Mouse (Mus musculus) gastrocnemius, postnatal 25 days (tissue): ENCODE results near the gene Daam1. TPM values are rescaled to one million over a fixed set of nuclear protein-coding genes. Genes with fewer than 3 reads are reported as not detected.
A peak's percentile ranks its signal among the peaks of the same experiment; 100 is the strongest.

Source experiments
- DNase-seq: peaks from one replicate; pipeline ENCODE4 v3.0.0; 2022
- long read RNA-seq, 2 experiments: library from polyadenylated mRNA; stranded (forward); transcript quantifications; one replicate each; pipeline ENCODE4 v2.0.0; 2021
- total RNA-seq, 2 experiments: library from RNA; stranded (reverse); gene quantifications; 1 replicate in 1 of 2; 2 replicates in 1 of 2; pipeline ENCODE4 v1.2.3; 2021

The Daam1 gene
- 10 to 100 TPM; 10.4 to 13.8 TPM for total RNA-seq
- long read RNA-seq, experiment 1, partial matches to known transcripts: 1 of 1 reads
- long read RNA-seq, experiment 1, other reads (novel, unspliced or antisense): 0 of 1 reads
- long read RNA-seq, experiment 2, partial matches to known transcripts: 0 of 1 reads
- long read RNA-seq, experiment 2, other reads (novel, unspliced or antisense): 1 of 1 reads

GRCm38 (mm10) chr12:71830607-71831257, at the start of gene Daam1:
Daam1 (plus strand) TSS chr12:71831078.
- DNase-seq: peak; percentile 94

DNA sequence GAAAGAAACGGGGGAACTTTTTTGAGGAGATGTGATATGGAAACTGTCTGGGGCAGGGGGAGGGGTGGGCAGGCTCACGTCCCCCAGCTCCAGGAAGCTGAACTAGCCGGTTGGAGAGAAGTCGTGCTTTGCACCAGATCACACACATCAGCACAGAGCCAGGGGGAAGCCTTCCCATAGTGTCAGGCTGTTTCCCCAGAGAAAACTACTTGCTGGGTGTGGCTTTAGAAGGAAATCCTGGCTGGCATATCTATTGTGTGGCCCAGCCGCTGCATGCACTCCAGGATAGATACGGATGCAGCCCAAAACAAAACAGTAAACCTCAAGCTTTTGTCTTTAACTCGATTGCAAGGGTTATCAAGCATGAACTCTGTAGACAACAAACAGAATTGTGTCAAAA, 49.7 kb upstream of the Daam1 start:
- no peak for DNase-seq

DNA sequence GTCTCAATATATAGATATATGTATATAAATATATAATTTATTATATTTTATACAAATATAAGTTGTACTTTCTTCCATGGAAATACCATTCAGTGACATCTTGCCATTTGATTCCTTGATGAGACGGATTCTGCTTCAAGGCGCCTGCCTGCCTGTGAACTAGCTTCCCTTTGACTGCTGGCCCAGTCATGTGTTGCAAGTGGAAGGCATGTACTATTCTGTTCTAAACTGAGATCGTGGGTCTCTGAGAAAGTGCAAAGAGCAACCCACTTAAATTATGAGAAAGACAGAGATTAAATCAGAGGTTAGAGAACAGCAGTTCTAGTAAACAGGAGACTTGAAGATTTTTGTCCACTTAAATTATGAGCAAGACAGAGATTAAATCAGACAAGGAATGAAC, 46.9 kb upstream of the Daam1 start:
- DNase-seq: no peak

- no peak for DNase-seq
Measured at GRCm38 (mm10) chr12:71784666-71785255, 46.1 kb upstream of the Daam1 start.

GRCm38 (mm10) chr12:71786521-71786920, 44.4 kb upstream of the Daam1 start:
- DNase-seq: no peak

DNA sequence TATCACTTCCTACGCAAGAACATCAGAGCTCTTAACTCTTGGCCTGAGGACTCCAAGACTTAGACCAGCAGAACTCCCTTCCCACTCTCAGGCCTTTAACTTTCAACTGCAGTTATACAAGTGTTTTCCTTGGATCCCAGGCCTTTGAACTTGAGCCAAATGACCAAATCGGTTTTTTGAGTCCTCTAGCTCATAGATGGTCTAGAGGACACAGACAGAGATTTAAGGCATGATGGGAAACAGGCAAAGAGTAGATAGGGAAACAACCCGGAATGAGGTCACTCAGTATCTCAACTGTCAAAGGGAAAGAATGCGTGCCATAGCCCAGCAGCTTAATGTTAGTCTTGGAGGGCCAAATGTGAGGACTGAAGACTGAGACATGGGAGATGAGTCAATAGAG, 42.1 kb upstream of the Daam1 start:
- DNase-seq: no peak

- no peak for DNase-seq
Measured at GRCm38 (mm10) chr12:71790581-71790980, 40.3 kb upstream of the Daam1 start.

DNA sequence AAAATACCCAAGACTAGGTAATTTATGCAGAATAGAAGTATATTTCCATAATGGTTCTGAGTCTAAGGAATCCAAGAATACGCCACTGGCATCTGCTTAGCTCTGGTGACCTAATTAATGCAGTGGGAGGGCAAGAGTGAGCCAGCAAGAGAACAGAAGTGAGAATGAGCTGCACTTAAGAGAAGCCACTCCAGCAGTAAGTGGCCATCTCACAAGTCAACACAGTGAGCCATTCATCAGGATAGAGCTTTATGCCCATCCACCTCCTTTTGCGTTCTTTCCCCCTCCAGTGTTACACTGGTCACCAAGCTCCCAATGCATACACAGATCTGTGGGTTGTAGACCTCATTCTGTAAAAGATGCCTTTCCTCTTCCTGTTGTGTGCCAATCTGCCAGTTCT, 37.8 kb upstream of the Daam1 start:
- no peak for DNase-seq

GRCm38 (mm10) chr12:71795626-71796025, 35.3 kb upstream of the Daam1 start:
- DNase-seq: no peak

DNA sequence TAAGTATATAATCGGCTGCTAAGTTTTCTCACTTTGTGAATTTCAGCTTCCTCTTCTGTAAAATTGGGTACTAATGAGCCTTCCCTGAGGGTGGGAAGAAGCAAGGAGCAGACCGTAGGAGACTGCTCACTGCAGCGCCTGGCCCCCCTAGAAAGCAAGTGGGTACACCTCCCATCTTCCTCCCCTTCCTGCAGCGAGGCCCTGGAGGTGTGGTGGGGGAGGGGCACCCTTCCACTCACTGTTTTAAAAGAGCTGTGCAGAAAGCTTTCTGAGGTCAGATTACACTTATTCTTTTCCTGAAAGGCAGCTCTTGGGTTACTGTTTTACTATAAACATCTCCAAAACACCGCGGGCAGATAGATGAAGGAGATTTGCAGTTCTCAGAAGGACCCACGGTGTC, 34.4 kb upstream of the Daam1 start:
- no peak for DNase-seq

GRCm38 (mm10) chr12:71807306-71807705, 23.6 kb upstream of the Daam1 start:
- no peak for DNase-seq

GRCm38 (mm10) chr12:71808631-71809030, 22.2 kb upstream of the Daam1 start:
- peak; percentile 28 for DNase-seq

- no peak for DNase-seq
Measured at GRCm38 (mm10) chr12:71809550-71809949, 21.3 kb upstream of the Daam1 start.

- DNase-seq: no peak
Measured at GRCm38 (mm10) chr12:71812567-71812966, 18.3 kb upstream of the Daam1 start.

DNA sequence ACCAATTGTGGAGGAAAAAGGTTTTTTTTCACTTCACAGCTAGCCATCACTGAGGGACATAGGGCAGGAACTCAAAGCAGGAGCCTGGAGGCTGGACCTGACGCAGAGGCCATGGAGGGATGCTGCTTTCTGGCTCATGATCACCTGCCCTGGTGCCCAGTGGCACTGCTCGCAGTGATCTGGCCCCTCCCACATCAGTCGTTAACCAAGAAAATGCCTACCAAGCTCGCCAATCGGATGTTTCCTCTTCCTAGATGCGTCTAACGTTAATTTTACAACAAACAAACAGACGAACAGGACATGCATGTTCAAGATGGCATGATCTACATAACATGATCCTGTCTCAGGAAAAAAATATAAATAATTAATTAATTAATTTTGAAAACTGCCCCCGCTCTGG, 17.6 kb upstream of the Daam1 start:
- no peak for DNase-seq

GRCm38 (mm10) chr12:71813761-71814160, 17.1 kb upstream of the Daam1 start:
- DNase-seq: no peak

DNA sequence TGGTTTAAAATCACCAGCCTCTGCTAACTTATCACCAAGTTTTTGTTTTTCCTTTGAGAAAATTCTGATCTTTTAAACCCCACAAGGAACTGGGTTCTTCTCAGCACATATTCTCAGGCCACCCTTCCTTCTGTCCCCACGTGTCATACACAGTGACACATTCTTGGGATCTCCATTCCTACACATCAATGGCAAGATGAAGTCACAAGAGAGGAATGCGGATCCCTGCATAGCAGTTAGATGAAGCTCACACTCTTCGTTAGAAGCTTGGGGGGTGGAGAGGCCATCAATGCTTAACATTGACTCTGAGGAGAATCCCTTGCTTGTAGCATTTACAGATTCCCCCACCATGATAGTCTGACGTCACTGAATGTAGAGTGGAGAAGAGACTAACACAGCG, 10.8 kb upstream of the Daam1 start:
- no peak for DNase-seq

DNA sequence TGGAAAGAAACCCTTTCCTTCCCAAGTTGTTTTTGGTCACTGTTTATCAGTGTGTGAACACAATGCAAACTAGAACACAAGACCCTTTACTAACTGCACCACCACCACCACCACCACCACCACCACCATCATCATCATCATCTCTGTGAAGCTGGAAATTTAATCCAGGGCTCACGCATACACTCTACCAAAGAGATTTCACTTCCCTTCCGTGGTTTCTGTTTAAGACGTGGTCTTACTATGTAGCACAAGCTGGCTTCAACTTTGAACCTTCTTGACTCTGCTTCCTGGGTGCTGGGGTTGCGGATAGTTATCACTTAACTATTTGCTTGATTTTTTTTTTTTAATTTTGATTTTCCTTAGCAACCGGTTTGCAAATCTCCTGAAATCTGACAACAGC, 9.6 kb upstream of the Daam1 start:
- DNase-seq: no peak

DNA sequence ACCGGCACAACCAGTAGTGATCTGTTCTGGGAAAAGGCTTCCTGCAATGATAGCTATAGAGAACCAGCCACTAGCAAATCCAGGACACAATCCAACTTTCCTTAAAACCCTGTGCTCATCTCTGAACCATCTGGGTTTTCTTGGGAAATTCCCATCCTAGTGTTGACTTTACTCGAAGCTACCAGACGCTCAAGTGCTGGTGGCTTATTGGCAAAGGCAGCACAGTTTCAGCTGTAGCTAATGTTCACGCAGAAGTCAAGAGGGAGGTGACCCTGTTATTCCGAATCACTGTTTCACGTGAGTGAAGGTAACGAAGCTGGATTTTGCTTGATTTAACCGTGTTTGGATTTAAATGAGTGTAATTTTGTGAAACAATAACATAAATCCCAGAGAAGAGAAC, 9.1 kb upstream of the Daam1 start:
- DNase-seq: no peak

DNA sequence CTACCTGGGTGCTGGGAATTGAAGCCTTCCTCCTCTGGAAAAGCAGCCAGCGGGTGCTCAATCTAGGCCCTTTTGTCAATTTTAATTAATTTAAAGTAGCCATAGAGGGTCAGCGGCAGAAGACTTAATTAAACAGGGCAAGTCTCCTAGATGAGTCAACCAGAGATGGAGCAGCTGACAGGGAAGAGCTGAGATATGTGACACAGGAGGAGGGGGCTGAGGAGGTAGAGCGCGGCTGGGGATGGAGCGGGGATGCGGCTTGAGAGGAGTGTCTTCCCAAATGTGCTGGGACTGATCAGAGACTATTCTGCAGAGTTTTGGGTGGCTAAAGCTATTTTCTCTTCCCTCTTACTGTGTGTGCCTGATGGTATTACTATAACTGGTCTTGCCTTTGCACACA, 6.0 kb upstream of the Daam1 start:
- no peak for DNase-seq

- no peak for DNase-seq
Measured at GRCm38 (mm10) chr12:71830139-71830538, 739 bp upstream of the Daam1 start.

DNA sequence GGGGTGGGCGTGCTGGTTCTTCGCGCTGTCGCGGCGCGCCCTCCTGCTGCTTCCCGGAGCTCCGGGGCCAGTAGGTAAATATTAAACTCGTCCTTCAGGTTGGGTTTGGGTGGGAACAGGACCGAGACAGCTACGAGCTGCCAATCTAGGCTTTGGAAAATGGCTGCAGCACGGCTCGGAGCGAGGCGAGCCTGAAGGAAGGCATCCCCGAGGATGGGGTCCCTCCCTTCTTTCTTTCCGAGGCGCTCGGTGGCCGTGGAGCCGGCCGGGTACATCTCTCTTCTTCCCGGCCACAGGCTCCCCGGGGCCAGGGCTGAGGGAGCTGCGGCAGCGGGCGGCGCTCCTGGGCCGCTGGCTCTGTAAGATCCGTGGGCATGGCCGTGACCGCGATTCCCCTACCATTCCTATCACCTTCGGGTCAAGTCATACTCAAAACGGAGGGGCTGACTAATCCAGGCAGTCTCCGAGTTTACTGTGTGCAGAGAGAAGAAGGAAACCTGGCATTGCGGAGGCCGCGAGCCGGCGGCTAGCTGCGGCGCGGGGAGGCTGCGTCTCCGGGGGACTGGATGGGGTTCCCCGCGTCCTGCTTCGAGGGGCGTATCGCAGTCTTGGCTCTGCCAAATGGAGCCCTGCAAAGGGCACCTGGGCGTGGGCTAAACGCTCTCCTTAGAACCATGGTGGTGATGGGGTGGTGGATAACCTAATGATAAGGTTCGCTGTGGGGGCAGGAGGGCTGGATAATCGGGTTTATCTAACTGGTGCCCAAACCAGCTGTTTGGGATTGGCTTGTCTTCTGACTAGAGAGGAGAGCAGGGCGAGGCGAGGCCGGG, 595 bp downstream of the Daam1 start:
- peak; percentile 27 for DNase-seq

GRCm38 (mm10) chr12:71832225-71832624, 1.3 kb downstream of the Daam1 start:
- peak; percentile 39 for DNase-seq
